Mouse (Mus musculus): ENCODE results near the gene Abcb4. TPM values are rescaled to one million over a fixed set of nuclear protein-coding genes. Genes with fewer than 3 reads are reported as not detected.
A peak's percentile ranks its signal among the peaks of the same experiment; 100 is the strongest.

The Abcb4 gene
- total RNA-seq (2012; rRNA removed) (95.2 and 107 TPM in 2 replicates), polyA plus RNA-seq (2012; ENCODE audit: insufficient read depth in 1 of 2, insufficient read length in 2 of 2, low read depth in 1 of 2, low replicate concordance in 2 of 2, missing spikeins in 1 of 2) (10 to 100 TPM in 1 of 2 experiments, not detected in 1; 86.0 TPM)

GRCm38 (mm10) chr5:8893300-8894103, at the start of gene Abcb4:
TSS of gene Abcb4 (plus strand) at chr5:8893717.
- peaks cover 12 to 26% of the 10 kb centered on the region in 2 experiments for H3K4me1 ChIP-seq (ENCODE audit: control insufficient read depth in 1 of 2, insufficient read depth in 2 of 2, low read length in 2 of 2)
- H3K27ac ChIP-seq (ENCODE audit: control insufficient read depth, low read depth, low read length): peak within 1 kb of the TSS; percentile 99
- H3K9ac ChIP-seq (ENCODE audit: control insufficient read depth, low read depth, low read length, poor library complexity, severe bottlenecking): peak within 1 kb of the TSS; percentile 98
- no peaks in the 10 kb centered on the region for H3K9me3 ChIP-seq (replicated peaks; ENCODE audit: insufficient read depth, low read length)
- peaks cover 31% of the 10 kb centered on the region for H3K79me2 ChIP-seq (ENCODE audit: control insufficient read depth, insufficient read depth, low read length, poor library complexity)
- H3K4me3 ChIP-seq (ENCODE audit: control insufficient read depth in 1 of 2, insufficient read depth in 1 of 2, low read depth in 2 of 2, low read length in 2 of 2): peak within 1 kb of the TSS; percentile 85 to 88
- H3K27me3 ChIP-seq (ENCODE audit: control insufficient read depth in 1 of 2, insufficient read depth in 2 of 2, low read length in 2 of 2): no peaks in the 10 kb centered on the region
- peak; percentile 95 for DNase-seq (ENCODE audit: low read depth, low spot score)
- TF ChIP-seq HCFC1 (IDR thresholded peaks at IDR 0.05; ENCODE audit: low read depth, low read length) (peak; percentile 40; the same call in 1 of the 2 replicates), KAT2A (conservative IDR thresholded peaks at IDR 0.05; ENCODE audit: low read depth, low read length) (no peak; the same call in 1 of the 2 replicates), MYC (IDR thresholded peaks at IDR 0.05; ENCODE audit: low read depth, low read length) (peak; percentile 73; the same call in 1 of the 2 replicates), BHLHE40 (IDR thresholded peaks at IDR 0.05; ENCODE audit: borderline replicate concordance, low read depth, low read length) (0 out of 2 replicates have a peak, but pooled peaks have one; percentile 34), ETS1 (IDR thresholded peaks at IDR 0.05; ENCODE audit: low read depth, low read length) (peak; percentile 97), NELFE (IDR thresholded peaks at IDR 0.05; ENCODE audit: low read depth, low read length) (peak; percentile 75), TBP (IDR thresholded peaks at IDR 0.05; ENCODE audit: low read depth, low read length) (peak; percentile 92), TAL1 (IDR thresholded peaks at IDR 0.05; ENCODE audit: low read length) (peak; percentile 94), MAFK (IDR thresholded peaks at IDR 0.05; ENCODE audit: borderline replicate concordance, low read depth, low read length) (peak; percentile 23; the same call in 1 of the 2 replicates), POLR2AphosphoS2 (IDR thresholded peaks at IDR 0.05; ENCODE audit: low read length) (peak; percentile 79), NRF1 (IDR thresholded peaks at IDR 0.05; ENCODE audit: insufficient read depth, low read depth, low read length, poor library complexity, severe bottlenecking) (no peak), USF2 (IDR thresholded peaks at IDR 0.05; ENCODE audit: borderline replicate concordance in 1 of 2, insufficient read depth in 1 of 2, low read depth in 1 of 2, low read length in 2 of 2) (no peak), GATA1 (IDR thresholded peaks at IDR 0.05; ENCODE audit: low read depth, low read length) (peak; percentile 84), EP300 (IDR thresholded peaks at IDR 0.05; ENCODE audit: low read depth in 1 of 2, low read length in 2 of 2) (peak; percentile 79 to 93), CHD2 (IDR thresholded peaks at IDR 0.05; ENCODE audit: low read length) (peak; percentile 42; the same call in 1 of the 2 replicates), ZC3H11A (IDR thresholded peaks at IDR 0.05; ENCODE audit: low read depth, low read length) (no peak), CTCF (IDR thresholded peaks at IDR 0.05 in 2 of 3, conservative IDR thresholded peaks at IDR 0.05 in 1 of 3; ENCODE audit: control insufficient read depth in 1 of 3, insufficient read depth in 1 of 3, low read depth in 2 of 3, low read length in 3 of 3, poor library complexity in 1 of 3, severe bottlenecking in 1 of 3) (peak in 2 of 3 experiments; percentile 56 to 69; a peak in 5 of 6 replicates), MAZ (IDR thresholded peaks at IDR 0.05; ENCODE audit: low read depth, low read length) (no peak), RCOR1 (IDR thresholded peaks at IDR 0.05; ENCODE audit: low read depth, low read length) (peak; percentile 43; the same call in 1 of the 2 replicates), MYB (IDR thresholded peaks at IDR 0.05; ENCODE audit: low read depth, low read length) (peak; percentile 66), ELF1 (IDR thresholded peaks at IDR 0.05; ENCODE audit: low read depth, low read length) (peak; percentile 22; the same call in 1 of the 2 replicates), GABPA (IDR thresholded peaks at IDR 0.05; ENCODE audit: low read depth, low read length) (no peak), POLR2A (IDR thresholded peaks at IDR 0.05; ENCODE audit: control insufficient read depth in 1 of 2, insufficient read depth in 1 of 2, low read depth in 1 of 2, low read length in 2 of 2, poor library complexity in 1 of 2) (peak; percentile 71 to 76), E2F4 (IDR thresholded peaks at IDR 0.05; ENCODE audit: borderline replicate concordance, low read depth, low read length) (no peak), ZMIZ1 (IDR thresholded peaks at IDR 0.05; ENCODE audit: low read depth, low read length) (peak; percentile 79), SIN3A (IDR thresholded peaks at IDR 0.05; ENCODE audit: low read length) (peak; percentile 85), MAX (IDR thresholded peaks at IDR 0.05; ENCODE audit: low read length) (peak; percentile 32; the same call in 1 of the 2 replicates), TCF12 (IDR thresholded peaks at IDR 0.05; ENCODE audit: low read depth, low read length) (peak; percentile 93), MXI1 (IDR thresholded peaks at IDR 0.05; ENCODE audit: low read depth, low read length) (peak; percentile 74), UBTF (IDR thresholded peaks at IDR 0.05; ENCODE audit: borderline replicate concordance, insufficient read depth, low read depth, low read length) (0 out of 2 replicates have a peak, but pooled peaks have one; percentile 8)
- peaks cover 12 to 39% of the 10 kb centered on the region in 2 experiments for H3K36me3 ChIP-seq (ENCODE audit: control insufficient read depth in 1 of 2, insufficient read depth in 2 of 2, low read length in 2 of 2)

All from MEL (cell line).